ENCODE assay signal across 9 mouse cellular contexts in the genomic region with DNA sequence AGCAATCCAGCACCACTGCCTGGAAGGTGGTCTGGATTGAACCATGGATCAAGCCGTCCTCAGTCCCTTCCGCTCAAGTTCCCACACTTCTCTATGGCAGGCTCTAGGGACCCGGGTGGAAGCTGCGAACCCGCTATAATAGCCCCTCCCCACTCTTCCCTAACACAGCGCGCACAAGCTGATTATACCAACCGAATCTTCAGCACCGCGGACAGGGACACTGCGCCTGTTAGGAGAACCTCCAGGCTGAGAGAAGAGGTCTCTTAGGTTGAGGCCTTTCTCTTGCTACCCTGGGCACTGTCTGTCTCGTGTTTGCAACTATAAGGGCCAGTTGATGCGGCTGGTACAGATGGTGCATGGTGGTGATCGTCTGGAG. TPM values are rescaled to one million over a fixed set of nuclear protein-coding genes. Genes with fewer than 3 reads are reported as not detected.
A peak's percentile ranks its signal among the peaks of the same experiment; 100 is the strongest.
DNase-seq lines count a peak whose midpoint lies in the region; ATAC-seq lines count a peak whose summit lies in the region.
"Had no signal": no experiment of that assay in that cellular context is flagged by ENCODE, and none has a peak within 500 bp of the region (broad histone marks: within the 10 kb centered on the region; RNA-seq: fewer than 3 reads in every experiment).

No protein-coding gene starts in this region.

- no peak overlapping the region for H3K27ac ChIP-seq in embryonic facial prominence, embryonic 12.5 days
- no peak overlapping the region for H3K27ac ChIP-seq in limb, embryonic 13.5 days
- no peak overlapping the region for H3K27ac ChIP-seq in neural tube, embryonic 11.5 days (ENCODE audit: low read depth, low read length)
- H3K27ac ChIP-seq: macrophage had no signal

- peak overlapping the region; percentile 33 for H3K4me2 ChIP-seq in embryonic facial prominence, embryonic 12.5 days (replicated peaks)
- peak overlapping the region; percentile 1; the same call in 1 of the 2 replicates for H3K4me2 ChIP-seq in limb, embryonic 13.5 days (replicated peaks)
- H3K4me2 ChIP-seq in neural tube, embryonic 11.5 days (ENCODE audit: low read depth) = peak overlapping the region; percentile 8; the same call in 1 of the 2 replicates

- no peaks in the 10 kb centered on the region for H3K36me3 ChIP-seq in embryonic facial prominence, embryonic 12.5 days
- H3K36me3 ChIP-seq in limb, embryonic 13.5 days = no peaks in the 10 kb centered on the region
- H3K36me3 ChIP-seq in neural tube, embryonic 11.5 days (ENCODE audit: control insufficient read depth, insufficient read depth, low read length) = no peaks in the 10 kb centered on the region

- under 1% methylated on average over 14 of the region's 14 CpGs for whole genome bisulfite sequencing in embryonic facial prominence, embryonic 12.5 days
- under 1% methylated on average over 14 of the region's 14 CpGs for WGBS in limb, embryonic 13.5 days
- WGBS in neural tube, embryonic 11.5 days = under 1% methylated on average over 14 of the region's 14 CpGs

- H3K4me1 ChIP-seq in embryonic facial prominence, embryonic 12.5 days = peaks cover 19% of the 10 kb centered on the region
- peaks cover 27% of the 10 kb centered on the region for H3K4me1 ChIP-seq in limb, embryonic 13.5 days
- H3K4me1 ChIP-seq in neural tube, embryonic 11.5 days (ENCODE audit: control insufficient read depth, insufficient read depth, low read length) = peaks cover 15% of the 10 kb centered on the region

- no peak overlapping the region for H3K4me3 ChIP-seq in embryonic facial prominence, embryonic 12.5 days
- no peak overlapping the region for H3K4me3 ChIP-seq in limb, embryonic 13.5 days
- H3K4me3 ChIP-seq in neural tube, embryonic 11.5 days (ENCODE audit: low read depth, low read length) = no peak overlapping the region

- 0 out of 2 replicates have a peak, but pooled peaks have one; percentile 16 for ATAC-seq in embryonic facial prominence, embryonic 12.5 days (ENCODE audit: insufficient number of reproducible peaks, insufficient read depth, low FRiP score, low TSS enrichment)
- ATAC-seq in limb, embryonic 13.5 days (ENCODE audit: low FRiP score, low read depth) = peak; percentile 71
- no peak for ATAC-seq in neural tube, embryonic 11.5 days (ENCODE audit: insufficient read depth, low FRiP score, low TSS enrichment)

- H3K9ac ChIP-seq in embryonic facial prominence, embryonic 12.5 days = no peak overlapping the region
- H3K9ac ChIP-seq in limb, embryonic 13.5 days = no peak overlapping the region
- H3K9ac ChIP-seq in neural tube, embryonic 11.5 days (ENCODE audit: low read length) = no peak overlapping the region

- no peaks in the 10 kb centered on the region for H3K9me3 ChIP-seq in embryonic facial prominence, embryonic 12.5 days
- no peaks in the 10 kb centered on the region for H3K9me3 ChIP-seq in limb, embryonic 13.5 days
- H3K9me3 ChIP-seq in neural tube, embryonic 11.5 days (ENCODE audit: control insufficient read depth, low read length) = no peaks in the 10 kb centered on the region

- H3K27me3 ChIP-seq in embryonic facial prominence, embryonic 12.5 days = peaks cover 71% of the 10 kb centered on the region
- H3K27me3 ChIP-seq in limb, embryonic 13.5 days = peaks cover 86% of the 10 kb centered on the region
- peaks cover 47% of the 10 kb centered on the region for H3K27me3 ChIP-seq in neural tube, embryonic 11.5 days (ENCODE audit: control insufficient read depth, insufficient read depth, low read length)

- peak; percentile 24 to 41 for DNase-seq in cerebellum, adult 18-20 months
- DNase-seq in cerebellum, adult 11 months = no peak
- DNase-seq in R1 (ENCODE audit: low read depth, low spot score) = peak; percentile 93
- peak; percentile 85 for DNase-seq in heart, postnatal 4 days
- peak; percentile 84 for DNase-seq in neural tube, embryonic 11.5 days (ENCODE audit: low spot score)
- DNase-seq in yolk sac, embryonic 10.5 days (ENCODE audit: low spot score) = peak; percentile 70

RNA-seq across cellular contexts. Expression of gene Syt6, which starts 1.3 kb away (rescaled TPM):
- polyA plus RNA-seq in embryonic facial prominence, embryonic 12.5 days (2016; fragmentation: Nextera tagmentation; extraction: Ambion mirVana) = 1.1 and 2.3 TPM in 2 replicates
- not detected for total RNA-seq in heart, postnatal 4 days (2021)
- polyA plus RNA-seq in limb, embryonic 13.5 days (2015; fragmentation: Nextera tagmentation; extraction: Ambion mirVana) = 0.45 and 0.51 TPM in 2 replicates
- polyA plus RNA-seq in neural tube, embryonic 11.5 days (2014; fragmentation: Nextera tagmentation; extraction: Ambion mirVana) = 2.9 and 3.1 TPM in 2 replicates
- polyA plus RNA-seq: macrophage had no signal
